ENCODE assay signal across 18 mouse cellular contexts in the genomic region with DNA sequence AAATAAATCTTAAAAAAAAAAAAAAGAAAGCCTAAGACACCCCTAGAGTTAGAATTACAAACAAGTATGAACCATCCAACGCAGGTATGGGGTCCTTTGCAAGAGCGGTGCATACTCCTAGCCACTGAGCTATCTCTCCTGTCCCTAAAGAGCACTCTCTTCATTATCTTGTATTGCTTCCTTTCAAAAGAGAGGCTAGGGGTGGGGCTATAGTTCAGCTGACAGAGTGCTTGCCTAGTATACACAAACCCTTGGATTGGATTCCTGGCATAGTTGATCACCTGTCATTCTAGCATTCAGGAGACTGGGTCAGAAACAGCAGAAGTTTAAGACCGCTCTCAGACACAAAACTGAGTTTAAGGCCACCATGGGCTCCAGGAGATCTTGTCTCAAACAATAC. TPM values are rescaled to one million over a fixed set of nuclear protein-coding genes. Genes with fewer than 3 reads are reported as not detected.
DNase-seq lines count a peak whose midpoint lies in the region; ATAC-seq and TF ChIP-seq lines count a peak whose summit lies in the region.
"Had no signal": no experiment of that assay in that cellular context is flagged by ENCODE, and none has a peak within 500 bp of the region (broad histone marks: within the 10 kb centered on the region; RNA-seq: fewer than 3 reads in every experiment).

No protein-coding gene starts in this region.

- ATAC-seq in intestine, embryonic 15.5 days, result peak; percentile 67; the same call in 1 of the 2 replicates
- ATAC-seq in intestine, postnatal 0 days, result no peak
- no peak for ATAC-seq in midbrain, embryonic 11.5 days (ENCODE audit: low FRiP score)
- ATAC-seq in midbrain, embryonic 13.5 days, result no peak
- ATAC-seq in liver, embryonic 15.5 days (ENCODE audit: insufficient read depth), result peak; percentile 67
- ATAC-seq: forebrain, embryonic 15.5 days; inflammation-experienced regulatory T-cells, adult 6 months had no signal

- no peak overlapping the region for H3K4me2 ChIP-seq in intestine, embryonic 15.5 days (replicated peaks)
- H3K4me2 ChIP-seq in intestine, postnatal 0 days (replicated peaks; ENCODE audit: low read depth), result no peak overlapping the region
- no peak overlapping the region for H3K4me2 ChIP-seq in midbrain, embryonic 11.5 days
- H3K4me2 ChIP-seq in midbrain, embryonic 13.5 days (replicated peaks), result no peak overlapping the region
- no peak overlapping the region for H3K4me2 ChIP-seq in liver, embryonic 15.5 days
- H3K4me2 ChIP-seq: forebrain, embryonic 15.5 days; hindbrain, embryonic 12.5 days; neural tube, embryonic 12.5 days had no signal

- H3K27ac ChIP-seq in intestine, embryonic 15.5 days, result no peak overlapping the region
- H3K27ac ChIP-seq in intestine, postnatal 0 days (ENCODE audit: low read depth, low read length), result no peak overlapping the region
- no peak overlapping the region for H3K27ac ChIP-seq in midbrain, embryonic 11.5 days (ENCODE audit: low read depth, low read length)
- H3K27ac ChIP-seq in midbrain, embryonic 13.5 days, result no peak overlapping the region
- H3K27ac ChIP-seq in liver, embryonic 15.5 days (replicated peaks), result no peak overlapping the region
- H3K27ac ChIP-seq: forebrain, embryonic 15.5 days; heart, embryonic 10.5 days; hindbrain, embryonic 12.5 days; neural tube, embryonic 12.5 days had no signal

- H3K4me3 ChIP-seq in intestine, embryonic 15.5 days (replicated peaks), result no peak overlapping the region
- no peak overlapping the region for H3K4me3 ChIP-seq in intestine, postnatal 0 days (ENCODE audit: low read depth, low read length)
- H3K4me3 ChIP-seq in midbrain, embryonic 11.5 days (ENCODE audit: low read depth, low read length), result no peak overlapping the region
- no peak overlapping the region for H3K4me3 ChIP-seq in midbrain, embryonic 13.5 days (replicated peaks)
- no peak overlapping the region for H3K4me3 ChIP-seq in liver, embryonic 15.5 days (replicated peaks)
- H3K4me3 ChIP-seq: forebrain, embryonic 15.5 days; heart, embryonic 10.5 days; hindbrain, embryonic 12.5 days; megakaryocyte, embryonic 14.5 days; neural tube, embryonic 12.5 days had no signal

- H3K36me3 ChIP-seq in intestine, embryonic 15.5 days, result no peaks in the 10 kb centered on the region
- H3K36me3 ChIP-seq in intestine, postnatal 0 days (ENCODE audit: control insufficient read depth, insufficient read depth), result no peaks in the 10 kb centered on the region
- no peaks in the 10 kb centered on the region for H3K36me3 ChIP-seq in midbrain, embryonic 11.5 days (ENCODE audit: control insufficient read depth, insufficient read depth, low read length)
- H3K36me3 ChIP-seq in midbrain, embryonic 13.5 days, result no peaks in the 10 kb centered on the region
- no peaks in the 10 kb centered on the region for H3K36me3 ChIP-seq in liver, embryonic 15.5 days (replicated peaks)
- H3K36me3 ChIP-seq: forebrain, embryonic 15.5 days; heart, embryonic 10.5 days; hindbrain, embryonic 12.5 days; neural tube, embryonic 12.5 days had no signal

- DNase-seq in midbrain, embryonic 11.5 days (ENCODE audit: low spot score, missing footprints), result peak; percentile 21
- DNase-seq in yolk sac, embryonic 10.5 days (ENCODE audit: low spot score), result peak; percentile 74
- no peak for DNase-seq in adrenal gland, postnatal 10 days
- DNase-seq in embryo, embryonic 10.5 days (ENCODE audit: low spot score), result no peak
- DNase-seq: cerebellum, adult 8-10 months; heart, postnatal 10 days; kidney, postnatal 10 days; right cerebral cortex, postnatal 25 days had no signal

- H3K9me3 ChIP-seq in intestine, embryonic 15.5 days, result no peaks in the 10 kb centered on the region
- no peaks in the 10 kb centered on the region for H3K9me3 ChIP-seq in intestine, postnatal 0 days (ENCODE audit: control insufficient read depth)
- no peaks in the 10 kb centered on the region for H3K9me3 ChIP-seq in midbrain, embryonic 11.5 days (ENCODE audit: control insufficient read depth, low read length)
- H3K9me3 ChIP-seq in midbrain, embryonic 13.5 days, result no peaks in the 10 kb centered on the region
- H3K9me3 ChIP-seq in liver, embryonic 15.5 days (replicated peaks), result no peaks in the 10 kb centered on the region
- H3K9me3 ChIP-seq: forebrain, embryonic 15.5 days; heart, embryonic 10.5 days; hindbrain, embryonic 12.5 days; megakaryocyte, embryonic 14.5 days; neural tube, embryonic 12.5 days had no signal

- H3K27me3 ChIP-seq in intestine, embryonic 15.5 days (replicated peaks), result no peaks in the 10 kb centered on the region
- H3K27me3 ChIP-seq in intestine, postnatal 0 days (replicated peaks; ENCODE audit: control insufficient read depth, insufficient read depth, low read length), result no peaks in the 10 kb centered on the region
- H3K27me3 ChIP-seq in midbrain, embryonic 11.5 days (ENCODE audit: control insufficient read depth, insufficient read depth, low read length), result no peaks in the 10 kb centered on the region
- no peaks in the 10 kb centered on the region for H3K27me3 ChIP-seq in midbrain, embryonic 13.5 days
- peaks cover 31% of the 10 kb centered on the region for H3K27me3 ChIP-seq in liver, embryonic 15.5 days
- H3K27me3 ChIP-seq: forebrain, embryonic 15.5 days; hindbrain, embryonic 12.5 days; neural tube, embryonic 12.5 days had no signal

- H3K9ac ChIP-seq in intestine, embryonic 15.5 days, result no peak overlapping the region
- H3K9ac ChIP-seq in intestine, postnatal 0 days (ENCODE audit: low read depth, low read length), result no peak overlapping the region
- H3K9ac ChIP-seq in midbrain, embryonic 11.5 days (ENCODE audit: low read length), result no peak overlapping the region
- no peak overlapping the region for H3K9ac ChIP-seq in midbrain, embryonic 13.5 days (replicated peaks)
- no peak overlapping the region for H3K9ac ChIP-seq in liver, embryonic 15.5 days
- H3K9ac ChIP-seq: forebrain, embryonic 15.5 days; hindbrain, embryonic 12.5 days; neural tube, embryonic 12.5 days had no signal

- 51% methylated on average over 3 of the region's 3 CpGs for WGBS in intestine, embryonic 15.5 days
- WGBS in intestine, postnatal 0 days, result 42% methylated on average over 3 of the region's 3 CpGs
- WGBS in midbrain, embryonic 11.5 days, result 92% methylated on average over 3 of the region's 3 CpGs
- 89% methylated on average over 3 of the region's 3 CpGs for WGBS in midbrain, embryonic 13.5 days
- 37% methylated on average over 3 of the region's 3 CpGs for WGBS in liver, embryonic 15.5 days (ENCODE audit: insufficient replicate concordance)

- no peak for TF ChIP-seq CTCF in intestine, postnatal 0 days (IDR thresholded peaks at IDR 0.05; ENCODE audit: low read depth)

- H3K4me1 ChIP-seq in intestine, embryonic 15.5 days (replicated peaks), result no peaks in the 10 kb centered on the region
- H3K4me1 ChIP-seq in intestine, postnatal 0 days (replicated peaks; ENCODE audit: control insufficient read depth, insufficient read depth, low read length), result no peaks in the 10 kb centered on the region
- no peaks in the 10 kb centered on the region for H3K4me1 ChIP-seq in midbrain, embryonic 11.5 days (ENCODE audit: control insufficient read depth, insufficient read depth, low read length)
- no peaks in the 10 kb centered on the region for H3K4me1 ChIP-seq in midbrain, embryonic 13.5 days (replicated peaks)
- peaks cover 15% of the 10 kb centered on the region for H3K4me1 ChIP-seq in liver, embryonic 15.5 days (replicated peaks)
- H3K4me1 ChIP-seq: forebrain, embryonic 15.5 days; hindbrain, embryonic 12.5 days; neural tube, embryonic 12.5 days had no signal

RNA-seq across cellular contexts. Expression of gene Ikzf4, which starts 9.5 kb away (rescaled TPM):
- polyA plus RNA-seq in intestine, embryonic 15.5 days (2015; fragmentation: Nextera tagmentation; extraction: Ambion mirVana), result 1.9 and 2.2 TPM in 2 replicates
- 0.95 and 1.7 TPM in 2 replicates for polyA plus RNA-seq in intestine, postnatal 0 days (2015; fragmentation: Nextera tagmentation; extraction: Ambion mirVana)
- polyA plus RNA-seq in midbrain, embryonic 11.5 days (2014; fragmentation: Nextera tagmentation; extraction: Ambion mirVana), result 3.8 and 4.2 TPM in 2 replicates
- polyA plus RNA-seq in midbrain, embryonic 13.5 days (2015; fragmentation: Nextera tagmentation; extraction: Ambion mirVana), result 16.5 and 17.0 TPM in 2 replicates
- 0.12 TPM in 2 replicates for polyA plus RNA-seq in liver, embryonic 15.5 days (2015; fragmentation: Nextera tagmentation; extraction: Ambion mirVana)
- total RNA-seq in adrenal gland, postnatal 10 days (2021), result 1 to 10 TPM in 1 of 2 experiments, under 1 TPM in 1; 0.87 to 2.2 TPM

RNA-seq across cellular contexts. Expression of gene Suox, which starts 18.6 kb away (rescaled TPM):
- polyA plus RNA-seq in intestine, embryonic 15.5 days (2015; fragmentation: Nextera tagmentation; extraction: Ambion mirVana), result 11.9 and 12.1 TPM in 2 replicates
- 5.1 and 5.4 TPM in 2 replicates for polyA plus RNA-seq in intestine, postnatal 0 days (2015; fragmentation: Nextera tagmentation; extraction: Ambion mirVana)
- polyA plus RNA-seq in midbrain, embryonic 11.5 days (2014; fragmentation: Nextera tagmentation; extraction: Ambion mirVana), result 12.5 and 12.7 TPM in 2 replicates
- 13.0 and 13.7 TPM in 2 replicates for polyA plus RNA-seq in midbrain, embryonic 13.5 days (2015; fragmentation: Nextera tagmentation; extraction: Ambion mirVana)
- 14.3 and 14.7 TPM in 2 replicates for polyA plus RNA-seq in liver, embryonic 15.5 days (2015; fragmentation: Nextera tagmentation; extraction: Ambion mirVana)
- total RNA-seq in adrenal gland, postnatal 10 days (2021), result 10 to 100 TPM; 19.8 to 24.2 TPM

RNA-seq across cellular contexts. Expression of gene Rps26, which starts 28.7 kb away (rescaled TPM):
- 693 and 768 TPM in 2 replicates for polyA plus RNA-seq in intestine, embryonic 15.5 days (2015; fragmentation: Nextera tagmentation; extraction: Ambion mirVana)
- 519 and 548 TPM in 2 replicates for polyA plus RNA-seq in intestine, postnatal 0 days (2015; fragmentation: Nextera tagmentation; extraction: Ambion mirVana)
- polyA plus RNA-seq in midbrain, embryonic 11.5 days (2014; fragmentation: Nextera tagmentation; extraction: Ambion mirVana), result 588 and 638 TPM in 2 replicates
- polyA plus RNA-seq in midbrain, embryonic 13.5 days (2015; fragmentation: Nextera tagmentation; extraction: Ambion mirVana), result 461 and 477 TPM in 2 replicates
- 296 and 352 TPM in 2 replicates for polyA plus RNA-seq in liver, embryonic 15.5 days (2015; fragmentation: Nextera tagmentation; extraction: Ambion mirVana)
- total RNA-seq in adrenal gland, postnatal 10 days (2021), result 100 to 1,000 TPM; 696 to 753 TPM

RNA-seq across cellular contexts. Expression of gene Rab5b, which starts 40.8 kb away (rescaled TPM):
- 59.0 and 60.5 TPM in 2 replicates for polyA plus RNA-seq in intestine, embryonic 15.5 days (2015; fragmentation: Nextera tagmentation; extraction: Ambion mirVana)
- polyA plus RNA-seq in intestine, postnatal 0 days (2015; fragmentation: Nextera tagmentation; extraction: Ambion mirVana), result 35.9 and 37.8 TPM in 2 replicates
- polyA plus RNA-seq in midbrain, embryonic 11.5 days (2014; fragmentation: Nextera tagmentation; extraction: Ambion mirVana), result 80.1 and 82.6 TPM in 2 replicates
- 106 and 107 TPM in 2 replicates for polyA plus RNA-seq in midbrain, embryonic 13.5 days (2015; fragmentation: Nextera tagmentation; extraction: Ambion mirVana)
- polyA plus RNA-seq in liver, embryonic 15.5 days (2015; fragmentation: Nextera tagmentation; extraction: Ambion mirVana), result 33.5 and 36.7 TPM in 2 replicates
- 10 to 100 TPM; 91.4 to 96.1 TPM for total RNA-seq in adrenal gland, postnatal 10 days (2021)

RNA-seq across cellular contexts. Expression of gene Pmel, which starts 48.7 kb away (rescaled TPM):
- polyA plus RNA-seq in intestine, embryonic 15.5 days (2015; fragmentation: Nextera tagmentation; extraction: Ambion mirVana), result 1.0 and 1.1 TPM in 2 replicates
- 0.55 and 0.86 TPM in 2 replicates for polyA plus RNA-seq in intestine, postnatal 0 days (2015; fragmentation: Nextera tagmentation; extraction: Ambion mirVana)
- 2.2 and 3.1 TPM in 2 replicates for polyA plus RNA-seq in midbrain, embryonic 11.5 days (2014; fragmentation: Nextera tagmentation; extraction: Ambion mirVana)
- polyA plus RNA-seq in midbrain, embryonic 13.5 days (2015; fragmentation: Nextera tagmentation; extraction: Ambion mirVana), result 0.09 and 0.15 TPM in 2 replicates
- polyA plus RNA-seq in liver, embryonic 15.5 days (2015; fragmentation: Nextera tagmentation; extraction: Ambion mirVana), result 0.60 and 0.68 TPM in 2 replicates
- total RNA-seq in adrenal gland, postnatal 10 days (2021), result 1 to 10 TPM; 2.1 to 2.7 TPM

Comparison
In these comparisons a context has a peak if more than half of its experiments do, and no peak if none do; other contexts are left out.
1. ATAC-seq: peak in intestine, embryonic 15.5 days (single experiment) and liver, embryonic 15.5 days (single experiment); none in intestine, postnatal 0 days (single experiment), midbrain, embryonic 11.5 days (single experiment) and midbrain, embryonic 13.5 days (single experiment).
2. DNase-seq: peak in midbrain, embryonic 11.5 days (single experiment) and yolk sac, embryonic 10.5 days (single experiment); none in adrenal gland, postnatal 10 days (single experiment) and embryo, embryonic 10.5 days (single experiment).